Mouse (Mus musculus) CH12.LX (cell line): ENCODE measurements around the gene Tmprss3. TPM values are rescaled to one million over a fixed set of nuclear protein-coding genes. Genes with fewer than 3 reads are reported as not detected.

Experiments used
- DNase-seq: peaks from one replicate; pipeline ENCODE4 v3.0.0-alpha.2; 2013; ENCODE audit errors: extremely low read depth
- H3K27ac ChIP-seq: 2 replicates; pipeline ENCODE4 v1.5.1; 2012; ENCODE audit warnings: low read depth, mild to moderate bottlenecking, control low read depth, moderate library complexity; ENCODE audit not compliant: insufficient read depth
- H3K27me3 ChIP-seq: replicated peaks from 2 replicates; pipeline ENCODE3; 2012; ENCODE audit warnings: inconsistent platforms
- H3K36me3 ChIP-seq, 2 experiments: replicated peaks in 1 of 2; 2 replicates each; pipeline versions ENCODE3 to v1.6.1; 2012; ENCODE audit warnings: inconsistent platforms in 1 of 2, low read length in 1 of 2, mild to moderate bottlenecking in 1 of 2, mixed read lengths in 1 of 2, moderate library complexity in 1 of 2; ENCODE audit not compliant: control insufficient read depth in 1 of 2, insufficient read depth in 1 of 2
- H3K4me1 ChIP-seq, 2 experiments: 2 replicates each; pipeline ENCODE4 v1.6.1; 2012; ENCODE audit warnings: inconsistent platforms in 1 of 2, moderate library complexity in 1 of 2; ENCODE audit not compliant: insufficient read depth in 2 of 2, control insufficient read depth in 1 of 2
- H3K4me2 ChIP-seq: 2 replicates; pipeline ENCODE4 v1.6.1; 2012; ENCODE audit warnings: low read depth, mild to moderate bottlenecking, control low read depth; ENCODE audit not compliant: poor library complexity, insufficient read depth, severe bottlenecking
- H3K4me3 ChIP-seq, 3 experiments: fragments of 150-350 bp in 1 of 3; sonication (generic) in 1 of 3; replicated peaks in 1 of 3; 2 replicates each; pipeline versions ENCODE3 to v1.5.1; 2011 to 2012; ENCODE audit warnings: low read depth in 2 of 3, low read length in 2 of 3, mild to moderate bottlenecking in 2 of 3, moderate library complexity in 2 of 3, control low read depth in 1 of 3, improper control_type of control experiment in 1 of 3, inconsistent platforms in 1 of 3, mixed read lengths in 1 of 3; ENCODE audit not compliant: poor library complexity in 1 of 3
- H3K79me2 ChIP-seq: replicated peaks from 2 replicates; pipeline ENCODE4 v1.6.1; 2012; ENCODE audit warnings: mild to moderate bottlenecking, moderate library complexity; ENCODE audit not compliant: control insufficient read depth, poor library complexity, insufficient read depth, severe bottlenecking; ENCODE audit errors: extremely low read depth
- H3K9ac ChIP-seq: 2 replicates; pipeline ENCODE4 v1.6.1; 2012; ENCODE audit warnings: low read depth, mild to moderate bottlenecking, control low read depth, moderate library complexity; ENCODE audit not compliant: insufficient read depth
- H3K9me3 ChIP-seq: replicated peaks from 2 replicates; pipeline ENCODE3; 2012; ENCODE audit warnings: low read length, inconsistent platforms, mixed read lengths
- CTCF ChIP-seq, 2 experiments: IDR thresholded peaks in 1 of 2; conservative IDR thresholded peaks in 1 of 2; 2 replicates each; pipeline ENCODE4 v1.5.1; 2011 to 2012; ENCODE audit warnings: low read depth in 2 of 2, low read length in 2 of 2, improper control_type of control experiment in 1 of 2, inconsistent platforms in 1 of 2, mild to moderate bottlenecking in 1 of 2, moderate library complexity in 1 of 2
- EP300 ChIP-seq: IDR thresholded peaks from 2 replicates; pipeline ENCODE4 v1.6.1; 2011; ENCODE audit warnings: low read length, improper control_type of control experiment
- ETS1 ChIP-seq: conservative IDR thresholded peaks from 2 replicates; pipeline ENCODE4 v1.6.1; 2012; ENCODE audit warnings: low read depth, mild to moderate bottlenecking, inconsistent platforms, low read length, improper control_type of control experiment, moderate library complexity
- GABPA ChIP-seq: IDR thresholded peaks from 2 replicates; pipeline ENCODE4 v1.6.1; 2012; ENCODE audit warnings: low read depth, low read length, improper control_type of control experiment, inconsistent platforms; ENCODE audit not compliant: insufficient replicate concordance
- HCFC1 ChIP-seq: IDR thresholded peaks from 2 replicates; pipeline ENCODE4 v1.6.1; 2012; ENCODE audit warnings: low read depth, mild to moderate bottlenecking, inconsistent platforms, low read length, improper control_type of control experiment
- JUN ChIP-seq: IDR thresholded peaks from 2 replicates; pipeline ENCODE4 v1.6.1; 2011; ENCODE audit warnings: low read depth, mild to moderate bottlenecking, low read length, improper control_type of control experiment, moderate library complexity; ENCODE audit not compliant: insufficient read depth
- JUND ChIP-seq: conservative IDR thresholded peaks from 2 replicates; pipeline ENCODE4 v1.6.1; 2011; ENCODE audit warnings: low read depth, low read length, improper control_type of control experiment
- KAT2A ChIP-seq: IDR thresholded peaks from 2 replicates; pipeline ENCODE4 v1.6.1; 2012; ENCODE audit warnings: low read length, improper control_type of control experiment, inconsistent platforms; ENCODE audit not compliant: insufficient replicate concordance
- MAX ChIP-seq: IDR thresholded peaks from 2 replicates; pipeline ENCODE4 v1.6.1; 2011; ENCODE audit warnings: low read length, improper control_type of control experiment
- MEF2A ChIP-seq: IDR thresholded peaks from 2 replicates; pipeline ENCODE4 v1.6.1; 2014; ENCODE audit warnings: low read depth, mild to moderate bottlenecking, inconsistent platforms, low read length, improper control_type of control experiment, borderline replicate concordance
- MXI1 ChIP-seq: IDR thresholded peaks from 2 replicates; pipeline ENCODE4 v1.6.1; 2011; ENCODE audit warnings: mild to moderate bottlenecking, low read depth, low read length, improper control_type of control experiment
- POLR2AphosphoS2 ChIP-seq: IDR thresholded peaks from 2 replicates; pipeline ENCODE4 v1.6.1; 2011; ENCODE audit warnings: low read depth, low read length, improper control_type of control experiment
- RAD21 ChIP-seq: IDR thresholded peaks from 2 replicates; pipeline ENCODE4 v1.6.1; 2011; ENCODE audit warnings: low read depth, mild to moderate bottlenecking, low read length, improper control_type of control experiment, moderate library complexity
- RCOR1 ChIP-seq: conservative IDR thresholded peaks from 2 replicates; pipeline ENCODE4 v1.6.1; 2012; ENCODE audit warnings: low read depth, mild to moderate bottlenecking, inconsistent platforms, low read length, improper control_type of control experiment
- SIN3A ChIP-seq: IDR thresholded peaks from 2 replicates; pipeline ENCODE4 v1.6.1; 2012; ENCODE audit warnings: low read length, improper control_type of control experiment, inconsistent platforms
- SMC3 ChIP-seq: IDR thresholded peaks from 2 replicates; pipeline ENCODE4 v1.6.1; 2011; ENCODE audit warnings: low read depth, low read length, improper control_type of control experiment
- TBP ChIP-seq: conservative IDR thresholded peaks from 2 replicates; pipeline ENCODE4 v1.6.1; 2011; ENCODE audit warnings: low read depth, low read length, improper control_type of control experiment
- TCF12 ChIP-seq: IDR thresholded peaks from 2 replicates; pipeline ENCODE4 v1.6.1; 2014; ENCODE audit warnings: low read depth, mild to moderate bottlenecking, inconsistent platforms, low read length, improper control_type of control experiment
- UBTF ChIP-seq: IDR thresholded peaks from 2 replicates; pipeline ENCODE4 v1.6.1; 2012; ENCODE audit warnings: low read depth, mild to moderate bottlenecking, inconsistent platforms, low read length, improper control_type of control experiment, moderate library complexity
- USF1 ChIP-seq: IDR thresholded peaks from 2 replicates; pipeline ENCODE4 v1.6.1; 2014; ENCODE audit warnings: low read depth, mild to moderate bottlenecking, inconsistent platforms, low read length, improper control_type of control experiment
- ZKSCAN1 ChIP-seq: IDR thresholded peaks from 2 replicates; pipeline ENCODE4 v1.6.1; 2012; ENCODE audit warnings: low read depth, inconsistent platforms, low read length, improper control_type of control experiment, borderline replicate concordance
- ZMIZ1 ChIP-seq: IDR thresholded peaks from 2 replicates; pipeline ENCODE4 v1.6.1; 2012; ENCODE audit warnings: low read depth, mild to moderate bottlenecking, inconsistent platforms, low read length, improper control_type of control experiment
- dilution Hi-C: fragments of 300-500 bp; cut with MboI; formaldehyde crosslinking; loops from 2 replicates; pipeline ENCODE4 v1.14.3; 2020; ENCODE audit warnings: low sequenced_read_pairs; ENCODE audit not compliant: extremely low pct_unique_long_range_greater_than_20kb, extremely low pct_ligation_motif_present
- in situ Hi-C: fragments of 300-500 bp; cut with MboI; formaldehyde crosslinking; loops from 3 replicates; pipeline ENCODE4 v1.14.3; 2019; ENCODE audit warnings: low sequenced_read_pairs, low pct_ligation_motif_present, low pct_unique_long_range_greater_than_20kb, mixed read lengths
- polyA plus RNA-seq: library from polyadenylated mRNA; unstranded; fragments of >175 nt; gene quantifications from 2 replicates; pipeline ENCODE4 v1.2.1, GENCODE M21; 2012; ENCODE audit warnings: low read depth; ENCODE audit not compliant: insufficient read length
- total RNA-seq, 2 experiments: library from RNA; depleted of rRNA; stranded (reverse); fragments of 300-350 nt in 1 of 2; fragments of >200 nt in 1 of 2; gene quantifications; 2 replicates each; pipeline ENCODE4 v1.2.3; 2012 to 2014

Gene Tmprss3
- total and polyA plus RNA-seq, 3 experiments = not detected

GRCm38 (mm10) chr17:31136291-31136690, 62.5 kb downstream of the Tmprss3 start:
- H3K9ac ChIP-seq = no peak overlapping the region
- dilution Hi-C loops = no loop called here
- in situ Hi-C loops = no loop called here

GRCm38 (mm10) chr17:31134913-31135312, 63.9 kb downstream of the Tmprss3 start:
- TF ChIP-seq MAX = no peak
- TF ChIP-seq HCFC1 = no peak
- TF ChIP-seq EP300 = no peak
- Histone ChIP-seq H3K9me3 (no peaks in the 10 kb centered on the region), H3K4me3 (no peak overlapping the region), H3K27me3 (peaks cover 26% of the 10 kb centered on the region), H3K79me2 (no peaks in the 10 kb centered on the region; the same call in 1 of the 2 replicates), H3K27ac (no peak overlapping the region), H3K36me3 (no peaks in the 10 kb centered on the region), H3K9ac (no peak overlapping the region), H3K4me2 (no peak overlapping the region), H3K4me1 (peaks cover 4% of the 10 kb centered on the region in 2 experiments; a peak in 2 of 4 replicates)
- no peak for DNase-seq
- in situ Hi-C loops = no loop called here
- dilution Hi-C loops = no loop called here

More at GRCm38 (mm10) chr17:31136291-31136690, 62.5 kb downstream of the Tmprss3 start:
- H3K27ac ChIP-seq = no peak overlapping the region
- peaks cover 15% of the 10 kb centered on the region for H3K27me3 ChIP-seq
- H3K79me2 ChIP-seq = no peaks in the 10 kb centered on the region; the same call in 1 of the 2 replicates
- no peaks in the 10 kb centered on the region for H3K9me3 ChIP-seq
- no peak for TF ChIP-seq ZKSCAN1
- TF ChIP-seq KAT2A = no peak
- no peak for TF ChIP-seq RAD21
- TF ChIP-seq ZMIZ1 = no peak
- TF ChIP-seq CTCF (conservative IDR thresholded peaks at IDR 0.05 in 1 of 2, IDR thresholded peaks at IDR 0.05 in 1 of 2; ENCODE audit: low read depth in 2 of 2, low read length in 2 of 2) = no peak
- no peak for TF ChIP-seq RCOR1
- no peak for TF ChIP-seq GABPA
- TF ChIP-seq JUND = no peak
- TF ChIP-seq MXI1 = no peak
- TF ChIP-seq SMC3 = no peak
- TF ChIP-seq JUN = no peak
- no peak for TF ChIP-seq SIN3A
- TF ChIP-seq TCF12 = no peak
- no peak for TF ChIP-seq UBTF
- TF ChIP-seq TBP = no peak
- no peak for TF ChIP-seq USF1
- no peak for TF ChIP-seq POLR2AphosphoS2
- no peak for TF ChIP-seq ETS1
- TF ChIP-seq MEF2A = no peak
- H3K4me1 ChIP-seq = peaks cover 4% of the 10 kb centered on the region in 2 experiments; a peak in 2 of 4 replicates
- no peak overlapping the region for H3K4me3 ChIP-seq
- no peaks in the 10 kb centered on the region for H3K36me3 ChIP-seq
- H3K4me2 ChIP-seq = no peak overlapping the region
- no peak for DNase-seq
